Mouse (Mus musculus): Measurements from ENCODE around the gene Gm20388. TPM values are rescaled to one million over a fixed set of nuclear protein-coding genes. Genes with fewer than 3 reads are reported as not detected.
"Not testable (repeated sequence)": the region's sequence is repeated elsewhere in the genome, so short reads cannot be mapped to it uniquely, and the experiment has no call there.

Gm20388 gene
- polyA plus RNA-seq, 1 experiment from 2014 or later: 5.5 TPM

GRCm38 (mm10) chr8:122624653-122625052 is 2714.0 kb downstream of the Gm20388 start:
- no peak for DNase-seq (ENCODE audit: extremely low spot score, low spot score)
- Histone ChIP-seq H3K9me3 (no peaks in the 10 kb centered on the region), H3K36me3 (replicated peaks) (no peaks in the 10 kb centered on the region), H3K4me1 (peaks cover 38% of the 10 kb centered on the region), H3K4me3 (no peak overlapping the region), H3K27me3 (ENCODE audit: poor library complexity, severe bottlenecking) (peaks cover 20% of the 10 kb centered on the region), H3K27ac (no peak overlapping the region; the same call in 1 of the 2 replicates)
- WGBS: 79% methylated on average over 5 of the region's 5 CpGs

GRCm38 (mm10) chr8:122625811-122626210 is 2715.2 kb downstream of the Gm20388 start:
- no peak overlapping the region for H3K4me3 ChIP-seq
- H3K4me1 ChIP-seq: peaks cover 36% of the 10 kb centered on the region
- 90% methylated on average over 9 of the region's 9 CpGs for WGBS
- H3K36me3 ChIP-seq (replicated peaks): no peaks in the 10 kb centered on the region
- peaks cover 30% of the 10 kb centered on the region for H3K27me3 ChIP-seq (ENCODE audit: poor library complexity, severe bottlenecking)
- H3K9me3 ChIP-seq: no peaks in the 10 kb centered on the region
- no peak overlapping the region for H3K27ac ChIP-seq
- DNase-seq (ENCODE audit: extremely low spot score, low spot score): no peak

- no peak overlapping the region for H3K27ac ChIP-seq
- 81% methylated on average over 2 of the region's 2 CpGs for WGBS
- H3K9me3 ChIP-seq: no peaks in the 10 kb centered on the region
Measured at GRCm38 (mm10) chr8:122626896-122627295, 2716.3 kb downstream of the Gm20388 start.

GRCm38 (mm10) chr8:122629388-122629787 is 2718.7 kb downstream of the Gm20388 start:
- peaks cover 16% of the 10 kb centered on the region for H3K4me1 ChIP-seq
- WGBS: 21% methylated on average over 10 of the region's 10 CpGs
- no peak for DNase-seq (ENCODE audit: extremely low spot score, low spot score)
- no peaks in the 10 kb centered on the region for H3K9me3 ChIP-seq
- 0 out of 2 replicates have a peak, but pooled peaks cover 2% of the 10 kb centered on the region for H3K36me3 ChIP-seq (replicated peaks)
- no peak overlapping the region for H3K27ac ChIP-seq
- H3K27me3 ChIP-seq (ENCODE audit: poor library complexity, severe bottlenecking): peaks cover 33% of the 10 kb centered on the region
- H3K4me3 ChIP-seq: no peak overlapping the region

More at GRCm38 (mm10) chr8:122626896-122627295, 2716.3 kb downstream of the Gm20388 start:
- Histone ChIP-seq H3K4me1 (peaks cover 33% of the 10 kb centered on the region), H3K4me3 (no peak overlapping the region), H3K27me3 (ENCODE audit: poor library complexity, severe bottlenecking) (peaks cover 33% of the 10 kb centered on the region), H3K36me3 (replicated peaks) (no peaks in the 10 kb centered on the region)
- DNase-seq (ENCODE audit: extremely low spot score, low spot score): no peak

- H3K4me3 ChIP-seq: peak overlapping the region; percentile 26
- WGBS: 59% methylated on average over 22 of the region's 22 CpGs
Measured at GRCm38 (mm10) chr8:122630696-122631095, 2720.1 kb downstream of the Gm20388 start.

GRCm38 (mm10) chr8:122632134-122632533 is 2721.5 kb downstream of the Gm20388 start:
- not testable (repeated sequence) for H3K4me3 ChIP-seq; H3K36me3 ChIP-seq (replicated peaks); DNase-seq (ENCODE audit: extremely low spot score, low spot score); H3K27ac ChIP-seq; H3K9me3 ChIP-seq
- peaks cover 33% of the 10 kb centered on the region for H3K27me3 ChIP-seq (ENCODE audit: poor library complexity, severe bottlenecking)
- 77% methylated on average over 3 of the region's 3 CpGs for WGBS
- peaks cover 24% of the 10 kb centered on the region for H3K4me1 ChIP-seq

More at GRCm38 (mm10) chr8:122630696-122631095, 2720.1 kb downstream of the Gm20388 start:
- H3K4me1 ChIP-seq: peaks cover 17% of the 10 kb centered on the region
- H3K27ac ChIP-seq: peak overlapping the region; percentile 64
- peaks cover 33% of the 10 kb centered on the region for H3K27me3 ChIP-seq (ENCODE audit: poor library complexity, severe bottlenecking)
- no peaks in the 10 kb centered on the region for H3K9me3 ChIP-seq
- 0 out of 2 replicates have a peak, but pooled peaks cover 8% of the 10 kb centered on the region for H3K36me3 ChIP-seq (replicated peaks)
- DNase-seq (ENCODE audit: extremely low spot score, low spot score): no peak

- 96% methylated on average over 14 of the region's 14 CpGs for WGBS
- Histone ChIP-seq H3K36me3 (replicated peaks) (0 out of 2 replicates have a peak, but pooled peaks cover 8% of the 10 kb centered on the region), H3K4me1 (peaks cover 24% of the 10 kb centered on the region), H3K27ac (no peak overlapping the region), H3K4me3 (no peak overlapping the region), H3K27me3 (ENCODE audit: poor library complexity, severe bottlenecking) (peaks cover 24% of the 10 kb centered on the region), H3K9me3 (no peaks in the 10 kb centered on the region)
- DNase-seq (ENCODE audit: extremely low spot score, low spot score): no peak
Measured at GRCm38 (mm10) chr8:122633205-122633604, 2722.6 kb downstream of the Gm20388 start.

- no peak overlapping the region for H3K4me3 ChIP-seq
Measured at GRCm38 (mm10) chr8:122635878-122636802, 2725.5 kb downstream of the Gm20388 start.

GRCm38 (mm10) chr8:122636803-122637175 is 2726.1 kb downstream of the Gm20388 start:
- Histone ChIP-seq H3K9me3 (no peaks in the 10 kb centered on the region), H3K27ac (no peak overlapping the region), H3K27me3 (ENCODE audit: poor library complexity, severe bottlenecking) (no peaks in the 10 kb centered on the region), H3K4me3 (no peak overlapping the region), H3K4me1 (peaks cover 34% of the 10 kb centered on the region), H3K36me3 (replicated peaks) (0 out of 2 replicates have a peak, but pooled peaks cover 8% of the 10 kb centered on the region)
- DNase-seq (ENCODE audit: extremely low spot score, low spot score): no peak
- 85% methylated on average over 9 of the region's 9 CpGs for WGBS

More at GRCm38 (mm10) chr8:122635878-122636802, 2725.5 kb downstream of the Gm20388 start:
- Histone ChIP-seq H3K27ac (no peak overlapping the region), H3K27me3 (ENCODE audit: poor library complexity, severe bottlenecking) (no peaks in the 10 kb centered on the region), H3K36me3 (replicated peaks) (0 out of 2 replicates have a peak, but pooled peaks cover 8% of the 10 kb centered on the region), H3K9me3 (no peaks in the 10 kb centered on the region), H3K4me1 (peaks cover 28% of the 10 kb centered on the region)
- 82% methylated on average over 14 of the region's 14 CpGs for WGBS
- no peak for DNase-seq (ENCODE audit: extremely low spot score, low spot score)

- WGBS: 91% methylated on average over 9 of the region's 9 CpGs
Measured at GRCm38 (mm10) chr8:122637230-122637629, 2726.6 kb downstream of the Gm20388 start.

GRCm38 (mm10) chr8:122638601-122639000 is 2728.0 kb downstream of the Gm20388 start:
- WGBS: 88% methylated on average over 16 of the region's 16 CpGs
- no peak overlapping the region for H3K27ac ChIP-seq
- H3K36me3 ChIP-seq (replicated peaks): 0 out of 2 replicates have a peak, but pooled peaks cover 8% of the 10 kb centered on the region
- peaks cover 35% of the 10 kb centered on the region for H3K4me1 ChIP-seq
- H3K4me3 ChIP-seq: no peak overlapping the region
- H3K27me3 ChIP-seq (ENCODE audit: poor library complexity, severe bottlenecking): no peaks in the 10 kb centered on the region
- H3K9me3 ChIP-seq: no peaks in the 10 kb centered on the region
- no peak for DNase-seq (ENCODE audit: extremely low spot score, low spot score)

More at GRCm38 (mm10) chr8:122637230-122637629, 2726.6 kb downstream of the Gm20388 start:
- Histone ChIP-seq H3K4me3 (no peak overlapping the region), H3K4me1 (peaks cover 35% of the 10 kb centered on the region), H3K9me3 (no peaks in the 10 kb centered on the region), H3K36me3 (replicated peaks) (0 out of 2 replicates have a peak, but pooled peaks cover 8% of the 10 kb centered on the region), H3K27ac (no peak overlapping the region), H3K27me3 (ENCODE audit: poor library complexity, severe bottlenecking) (no peaks in the 10 kb centered on the region)
- DNase-seq (ENCODE audit: extremely low spot score, low spot score): no peak

GRCm38 (mm10) chr8:122639521-122640248 is 2729.0 kb downstream of the Gm20388 start:
- H3K27ac ChIP-seq: peak overlapping the region; percentile 53
- DNase-seq (ENCODE audit: extremely low spot score, low spot score): no peak

More at GRCm38 (mm10) chr8:122639521-122640248, 2729.0 kb downstream of the Gm20388 start:
- Histone ChIP-seq H3K27me3 (ENCODE audit: poor library complexity, severe bottlenecking) (no peaks in the 10 kb centered on the region), H3K4me1 (peaks cover 35% of the 10 kb centered on the region), H3K36me3 (replicated peaks) (0 out of 2 replicates have a peak, but pooled peaks cover 3% of the 10 kb centered on the region), H3K4me3 (no peak overlapping the region), H3K9me3 (no peaks in the 10 kb centered on the region)
- 62% methylated on average over 16 of the region's 16 CpGs for WGBS
